Mouse (Mus musculus): ENCODE measurements at regions not wholly inside any gene's neighbourhood (a gene's known extent, or its start where the extent isn't known, plus 50 kb on each side); places are given as distances from the start of the nearest gene placed in this dataset.
A peak's percentile ranks its signal among the peaks of the same experiment; 100 is the strongest.

DNA sequence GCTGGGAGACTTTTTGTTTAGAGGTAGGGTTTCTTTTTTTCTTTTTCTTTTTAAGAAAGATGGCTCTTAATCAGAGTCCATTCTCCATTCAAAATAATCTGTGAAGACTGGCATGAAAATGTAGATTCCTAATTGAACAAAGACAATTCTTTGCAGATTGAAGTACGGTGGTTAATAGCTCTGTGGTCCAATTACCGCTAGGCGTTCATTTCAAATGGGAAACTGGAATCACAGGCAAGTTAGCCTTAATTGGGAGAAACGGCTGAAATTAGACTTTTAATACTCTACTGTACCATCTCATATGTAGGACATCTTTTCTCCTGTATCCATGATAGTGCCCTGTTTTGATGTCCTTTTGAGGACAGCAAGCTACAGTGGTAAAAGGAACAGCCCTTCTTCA lies 61.2 kb downstream of the Ascl1 start:
- DNase-seq (ENCODE audit: low spot score in 2 of 2): no peak

DNA sequence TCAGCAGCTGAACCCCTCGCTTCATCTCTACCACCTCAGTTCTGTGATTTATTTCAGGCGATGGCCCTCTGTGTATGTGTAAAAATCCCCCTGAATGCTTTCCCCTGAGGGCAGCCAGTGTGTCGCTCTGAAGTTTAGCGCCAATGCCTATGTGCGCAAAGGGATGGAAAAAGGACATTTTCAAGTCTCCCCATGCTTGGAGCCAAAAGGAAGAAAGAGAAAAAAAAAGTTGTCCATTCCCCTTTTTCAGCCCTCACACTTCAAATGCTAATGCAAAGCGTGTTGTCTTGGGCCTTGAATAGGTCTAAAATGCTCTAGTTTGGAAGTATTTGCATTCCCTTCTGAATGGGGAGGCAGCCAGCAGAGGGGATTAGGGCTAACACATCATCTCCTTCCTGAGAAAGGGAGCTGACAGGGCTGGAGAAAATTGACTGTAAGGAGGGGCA lies 73.5 kb downstream of the Ascl1 start:
- DNase-seq (ENCODE audit: low spot score in 2 of 2): peak in 1 of 2 experiments; percentile 5

DNA sequence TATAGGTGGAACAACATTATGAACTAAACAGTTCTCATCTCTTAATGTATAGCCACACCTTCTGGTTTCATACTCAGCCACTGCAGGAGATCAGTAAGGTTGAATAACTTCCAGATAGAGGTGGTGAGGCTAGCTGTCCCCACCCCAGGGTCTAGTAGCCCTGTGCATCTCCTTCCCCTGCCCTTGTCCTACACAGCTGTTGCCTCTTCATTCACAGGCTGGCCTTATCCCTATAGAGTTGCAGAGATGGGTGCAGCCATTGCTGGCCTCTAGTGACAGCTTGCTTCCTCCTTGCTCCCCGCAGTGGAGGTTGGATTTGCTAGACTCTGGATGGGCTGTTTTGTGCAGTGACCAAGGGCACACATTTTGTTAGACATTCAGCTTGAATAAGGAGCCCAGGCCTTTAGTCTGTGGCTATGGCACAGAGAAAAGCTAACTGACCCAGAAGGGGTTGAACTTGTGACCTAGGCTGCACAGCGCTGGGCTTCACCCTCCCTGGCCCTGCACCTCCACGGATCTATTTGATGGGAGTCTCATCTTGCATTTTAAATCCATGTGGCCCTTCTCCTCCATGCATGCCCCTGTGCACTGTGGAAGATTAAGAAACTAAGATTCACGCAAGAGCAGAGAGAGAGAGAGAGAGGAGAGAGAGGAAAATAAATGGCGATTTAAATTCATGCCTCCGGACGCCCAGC lies 74.1 kb downstream of the Ascl1 start:
- DNase-seq (ENCODE audit: low spot score in 2 of 2): no peak

DNA sequence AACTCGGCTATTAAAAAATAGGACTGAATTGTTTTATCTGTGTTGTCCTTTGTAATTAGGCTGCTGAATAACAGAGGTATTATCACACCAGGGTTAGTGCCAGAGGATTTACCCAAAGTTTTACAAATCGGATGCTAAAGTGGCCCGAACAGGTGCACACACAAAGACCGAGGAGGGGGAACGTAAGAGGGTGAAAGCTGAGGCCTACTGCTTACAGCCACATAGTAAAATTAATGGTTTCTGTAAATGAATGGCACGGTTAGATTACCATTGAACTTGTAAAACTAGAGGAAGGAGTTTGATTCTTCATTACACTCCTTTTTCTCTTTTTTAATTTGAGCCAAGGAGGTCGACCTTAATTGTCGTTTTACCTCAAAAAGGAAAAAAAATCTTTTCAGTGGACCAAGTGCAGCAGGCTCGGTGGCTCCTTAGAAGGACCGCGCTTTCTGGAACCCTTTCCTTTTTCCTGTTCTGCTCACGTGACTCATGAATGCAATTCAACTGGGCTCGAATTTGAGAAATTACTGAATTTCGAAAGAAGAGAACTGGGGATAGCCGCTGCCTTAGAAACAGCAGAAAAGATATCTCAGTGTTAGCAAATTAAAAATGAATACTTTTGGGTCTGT lies 99.1 kb downstream of the Ascl1 start:
- no peak for DNase-seq (ENCODE audit: low spot score in 2 of 2)

DNA sequence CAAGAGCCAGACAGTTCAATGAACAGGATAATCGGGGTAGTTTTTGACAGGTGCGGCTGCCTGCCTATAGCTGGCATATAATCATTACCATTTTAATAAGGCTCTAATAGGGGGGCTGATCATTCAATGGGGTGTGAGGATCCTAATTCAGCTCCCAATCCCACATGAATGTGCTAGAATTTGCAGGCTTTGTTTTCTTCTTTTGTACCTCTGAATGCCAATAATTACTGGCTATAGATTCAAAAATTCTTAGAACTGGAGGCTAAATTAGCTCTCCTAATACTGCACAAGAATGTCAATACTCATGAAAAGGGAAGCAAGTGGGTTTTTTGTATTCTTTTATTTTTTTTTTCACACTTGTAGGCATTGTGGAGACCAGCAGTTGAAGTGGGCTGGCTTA lies 104.3 kb downstream of the Ascl1 start:
- DNase-seq (ENCODE audit: low spot score in 2 of 2): no peak

DNA sequence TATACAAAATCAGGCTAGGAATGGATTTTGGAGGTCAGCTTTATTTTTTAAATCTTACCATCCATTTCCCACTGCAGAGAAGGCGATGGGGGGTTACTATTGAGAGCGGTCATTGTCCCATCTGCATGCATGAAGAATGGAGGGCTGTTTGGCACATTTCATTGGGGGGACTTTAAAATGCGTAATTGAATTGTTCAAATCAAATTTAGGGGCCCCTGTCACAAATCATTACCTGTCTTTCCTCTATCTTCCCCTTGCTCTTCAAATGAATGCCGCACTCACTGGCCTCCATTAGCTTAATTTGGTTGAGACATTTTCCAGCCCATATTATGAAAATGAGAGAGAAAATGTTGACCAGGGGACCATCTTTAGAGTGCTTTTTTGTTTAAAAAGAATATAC lies 108.2 kb downstream of the Ascl1 start:
- DNase-seq (ENCODE audit: low spot score in 2 of 2): no peak

DNA sequence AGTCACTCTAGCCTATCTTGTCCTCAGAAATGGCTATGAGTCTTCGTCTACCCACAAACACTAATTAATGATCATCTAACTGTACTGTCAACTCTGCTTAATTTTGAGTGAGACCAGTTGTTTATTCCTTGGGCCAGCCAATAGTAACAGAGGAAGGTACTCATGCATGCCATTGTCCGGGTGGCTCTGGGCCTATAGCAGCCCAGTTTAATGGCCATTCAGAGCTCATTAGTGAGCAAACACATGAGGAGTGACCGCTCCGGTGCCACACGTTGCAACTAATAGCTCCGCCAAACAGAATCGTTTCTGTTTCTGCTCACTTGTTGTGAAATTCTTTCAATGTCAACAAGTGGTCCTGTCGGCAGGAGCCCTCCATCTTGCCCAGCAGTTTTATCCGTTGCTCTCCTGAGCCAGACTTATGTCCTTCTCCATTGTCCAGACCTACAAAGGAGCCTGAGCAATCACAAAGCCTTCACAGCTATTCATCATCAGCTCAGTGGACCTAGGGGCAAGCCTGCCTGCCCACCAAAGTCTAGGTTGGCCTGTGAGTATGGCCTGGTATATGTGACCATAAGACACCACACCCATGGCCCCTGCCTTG lies 108.8 kb downstream of the Ascl1 start:
- no peak for DNase-seq (ENCODE audit: low spot score in 2 of 2)

DNA sequence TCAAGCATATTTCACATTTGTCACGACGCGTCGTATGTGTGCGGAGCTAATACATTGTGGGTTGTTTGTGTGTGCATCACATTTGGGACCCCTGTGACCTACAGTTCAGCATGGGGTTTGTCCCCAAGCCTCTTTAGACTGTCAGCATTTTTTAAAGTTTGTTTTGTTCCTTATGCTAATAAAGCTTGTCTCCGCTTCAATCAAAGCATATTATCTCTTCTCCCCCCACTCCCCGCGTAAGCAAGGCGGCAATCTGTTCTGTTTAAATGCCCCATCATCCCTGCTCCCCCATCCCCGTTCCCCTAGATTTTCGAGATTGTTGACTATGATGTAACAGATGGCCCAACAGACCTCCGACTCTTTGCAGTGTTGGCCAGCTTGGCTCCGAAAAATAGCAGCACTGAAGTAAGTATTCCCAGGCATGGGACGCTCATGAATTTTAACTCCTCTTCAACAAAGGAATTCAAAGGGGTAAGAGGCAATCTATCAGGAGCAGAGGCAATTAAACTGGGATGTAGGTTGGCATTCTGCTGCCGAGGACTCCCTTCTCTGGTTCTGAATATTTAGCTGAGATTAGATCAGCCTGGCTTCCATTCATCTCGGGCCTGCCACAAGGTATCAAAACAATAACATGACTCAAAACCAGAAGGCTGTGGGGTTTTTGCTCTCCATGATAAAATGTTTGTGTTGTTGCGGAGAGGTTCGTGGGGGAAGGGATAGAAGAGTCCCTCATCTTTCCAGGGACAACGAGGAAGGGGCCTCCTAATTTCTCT lies 141.9 kb downstream of the Ascl1 start:
- DNase-seq (ENCODE audit: low spot score in 2 of 2): peak; percentile 52 to 83

DNA sequence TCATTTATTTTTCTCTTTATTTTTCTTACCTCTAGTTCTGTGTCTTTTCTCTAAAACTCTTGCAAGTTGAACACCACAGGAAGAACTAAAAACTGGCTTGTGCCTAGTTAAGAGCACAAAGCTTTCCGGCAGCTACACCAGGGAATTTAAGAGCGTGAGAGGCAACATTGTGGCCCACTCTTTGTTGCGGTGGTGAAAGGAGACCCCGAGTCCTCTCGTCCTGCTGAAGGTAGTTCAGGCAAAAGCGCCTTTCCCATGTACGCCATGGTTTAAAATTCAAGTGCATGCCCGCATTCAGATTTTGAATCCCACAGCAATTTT lies 142.4 kb downstream of the Ascl1 start:
- no peak for DNase-seq (ENCODE audit: low spot score in 2 of 2)

DNA sequence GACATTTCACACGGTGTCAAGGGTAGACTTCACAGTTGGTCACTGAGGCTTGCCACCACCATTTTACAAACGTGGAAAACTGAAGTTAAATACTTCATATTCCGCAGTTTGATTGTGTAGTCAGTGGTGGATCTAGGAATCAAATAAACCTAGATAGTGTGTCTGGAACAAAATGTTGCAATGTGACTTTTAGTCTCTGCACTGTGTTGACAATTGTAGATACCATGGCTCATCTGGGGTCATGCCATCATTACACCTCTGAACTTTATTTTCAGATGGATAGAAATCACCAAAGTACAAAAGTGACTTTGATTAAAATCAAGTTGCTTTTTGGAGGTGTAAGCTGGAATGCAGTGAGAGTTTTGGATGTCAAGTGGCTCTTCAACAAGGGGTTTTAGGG lies 158.3 kb downstream of the Ascl1 start:
- DNase-seq (ENCODE audit: low spot score in 2 of 2): no peak

DNA sequence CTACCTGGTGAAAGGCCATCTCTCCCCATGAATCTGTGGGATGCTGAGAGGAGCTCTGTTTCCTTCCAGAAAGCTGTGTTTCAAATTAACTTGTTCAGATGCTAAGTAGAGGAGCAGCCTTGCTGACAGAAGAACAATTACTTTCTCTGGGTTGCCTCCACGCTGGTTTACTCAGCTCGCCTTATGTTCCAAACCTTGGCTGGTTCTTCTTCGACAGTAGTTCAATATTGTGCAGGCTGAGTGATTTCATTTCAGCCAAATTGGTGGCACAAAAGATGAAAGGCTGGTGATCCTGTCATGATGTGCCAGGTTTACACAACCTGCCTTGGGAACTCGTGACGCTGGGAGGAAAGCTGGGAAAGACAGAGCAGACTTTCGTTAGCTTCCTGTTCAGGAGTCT lies 160.1 kb downstream of the Ascl1 start:
- peak in 1 of 2 experiments; percentile 31 for DNase-seq (ENCODE audit: low spot score in 2 of 2)

DNA sequence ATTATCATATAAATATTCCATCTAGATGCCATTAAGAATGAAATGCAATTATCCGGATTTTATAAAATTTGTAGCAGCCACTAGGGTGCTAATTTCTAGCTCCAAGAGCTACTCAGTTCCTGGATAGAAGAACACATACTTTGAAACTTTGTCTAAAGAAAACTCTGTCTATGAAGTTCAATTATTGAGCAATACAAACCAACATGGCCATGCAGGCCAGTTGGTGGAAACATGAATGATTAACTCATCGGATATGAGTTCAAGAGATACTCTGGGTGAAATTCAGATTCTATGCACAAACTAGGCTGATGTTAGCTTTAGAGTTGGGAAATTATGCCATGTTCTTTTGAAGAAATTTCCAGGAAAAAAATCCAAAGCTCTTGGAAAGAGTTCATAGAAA lies 164.0 kb downstream of the Ascl1 start:
- DNase-seq (ENCODE audit: low spot score in 2 of 2): no peak

DNA sequence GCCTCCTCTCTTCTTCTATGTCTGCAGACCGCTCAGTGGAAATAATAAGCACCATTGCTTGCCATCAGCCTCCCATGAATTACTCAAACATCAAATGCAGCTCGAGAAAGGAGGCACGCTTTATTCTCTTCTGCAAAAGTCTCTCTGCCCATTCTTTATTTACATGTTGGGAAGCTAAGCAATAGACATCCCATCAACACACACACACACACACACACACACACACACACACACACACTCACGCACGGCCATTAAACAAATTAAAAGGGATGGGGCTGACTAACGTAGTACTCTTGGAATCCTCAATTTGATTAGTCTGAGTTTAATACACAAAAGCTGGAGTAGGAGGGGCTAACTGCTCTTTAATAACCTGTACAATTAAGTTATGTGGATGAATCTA lies 167.7 kb downstream of the Ascl1 start:
- DNase-seq (ENCODE audit: low spot score in 2 of 2): no peak

DNA sequence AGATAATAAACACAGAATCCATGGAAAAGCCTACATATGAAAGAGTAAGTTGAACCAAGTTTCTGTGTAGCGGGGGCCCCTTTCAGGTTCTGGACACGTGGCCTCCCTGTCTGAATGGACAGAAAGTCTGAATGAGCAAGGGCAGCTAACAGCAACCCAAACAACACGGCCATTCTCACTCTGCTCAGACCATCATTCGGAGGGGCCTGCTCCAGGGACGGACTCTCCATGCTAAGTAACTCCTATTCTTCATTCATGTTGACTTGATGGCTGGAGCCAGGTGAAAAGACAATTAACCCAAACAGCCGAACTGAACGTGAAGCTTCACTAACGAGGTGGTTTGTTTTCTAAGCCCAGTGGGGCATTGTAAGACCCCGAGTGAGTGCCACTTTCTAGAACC lies 168.3 kb downstream of the Ascl1 start:
- peak in 1 of 2 experiments; percentile 13 for DNase-seq (ENCODE audit: low spot score in 2 of 2)

DNA sequence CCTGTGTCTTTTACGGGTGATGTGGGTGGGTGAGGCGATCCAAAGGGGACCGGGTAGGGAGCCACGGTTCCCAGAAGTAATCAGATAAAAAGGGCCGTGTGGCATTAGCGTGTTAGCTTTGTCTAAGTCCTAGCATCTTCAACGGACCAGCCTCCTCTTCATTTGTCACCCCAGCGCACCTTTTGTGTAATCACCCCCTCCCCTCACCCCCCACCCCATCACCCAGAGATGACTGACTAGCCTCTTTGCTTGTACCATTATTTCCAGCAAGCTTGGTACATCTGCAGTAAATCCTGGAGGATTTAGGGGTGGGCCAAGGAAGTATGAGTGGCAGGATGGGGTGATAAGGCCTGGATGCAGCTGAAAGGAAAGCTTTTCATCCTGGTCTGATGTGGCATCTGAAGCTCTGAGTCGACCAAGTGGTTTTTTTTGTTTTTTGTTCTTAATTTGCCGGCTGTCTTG lies 183.8 kb downstream of the Ascl1 start:
- no peak for DNase-seq (ENCODE audit: low spot score in 2 of 2)

DNA sequence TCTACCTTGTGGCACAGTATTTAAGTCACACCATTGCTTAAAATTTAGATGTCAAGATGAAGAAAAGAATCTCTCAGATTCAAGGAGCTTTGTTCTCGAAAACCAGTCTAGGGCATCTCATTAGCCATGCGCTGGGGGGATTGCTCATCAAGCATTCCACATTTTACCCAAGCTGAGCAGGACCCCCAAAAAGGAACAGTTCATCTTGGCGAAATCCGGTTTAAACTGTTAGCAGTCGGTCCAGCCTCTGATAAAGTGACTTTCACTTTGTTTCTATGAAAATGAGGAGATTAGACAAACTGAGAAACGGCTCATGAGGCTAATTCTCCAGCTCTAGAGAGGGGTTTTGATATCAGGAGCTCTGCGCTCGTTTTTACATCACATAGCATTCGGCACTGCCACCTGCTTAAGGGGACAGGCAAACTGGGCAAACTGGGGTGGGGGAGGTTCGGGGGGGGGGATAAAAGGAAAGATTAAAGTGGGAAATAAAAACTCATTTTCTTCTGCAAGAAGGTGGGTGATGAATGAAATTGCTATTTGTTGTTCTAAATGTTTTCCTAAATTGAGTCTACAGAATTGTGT lies 184.6 kb downstream of the Ascl1 start:
- no peak for DNase-seq (ENCODE audit: low spot score in 2 of 2)

DNA sequence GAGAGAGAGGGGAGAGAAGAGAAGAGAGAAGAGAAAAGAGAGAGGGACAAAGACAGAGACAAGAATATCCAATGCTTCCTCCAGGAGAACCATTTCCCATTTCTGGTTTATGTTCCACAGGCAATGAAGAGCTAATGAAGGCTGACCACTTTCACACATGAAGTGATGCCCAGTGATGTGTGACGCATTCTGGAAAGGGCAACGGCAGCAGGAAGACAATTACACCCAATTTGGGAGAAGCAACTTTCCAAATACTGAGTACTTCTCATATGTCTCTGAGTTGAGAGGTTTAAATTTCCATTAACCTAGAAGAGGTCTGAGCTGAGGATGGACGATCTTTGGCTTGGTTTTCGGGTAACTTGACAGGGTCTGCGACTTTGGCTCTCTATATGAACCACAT lies 196.3 kb downstream of the Ascl1 start:
- DNase-seq (ENCODE audit: low spot score in 2 of 2): no peak

DNA sequence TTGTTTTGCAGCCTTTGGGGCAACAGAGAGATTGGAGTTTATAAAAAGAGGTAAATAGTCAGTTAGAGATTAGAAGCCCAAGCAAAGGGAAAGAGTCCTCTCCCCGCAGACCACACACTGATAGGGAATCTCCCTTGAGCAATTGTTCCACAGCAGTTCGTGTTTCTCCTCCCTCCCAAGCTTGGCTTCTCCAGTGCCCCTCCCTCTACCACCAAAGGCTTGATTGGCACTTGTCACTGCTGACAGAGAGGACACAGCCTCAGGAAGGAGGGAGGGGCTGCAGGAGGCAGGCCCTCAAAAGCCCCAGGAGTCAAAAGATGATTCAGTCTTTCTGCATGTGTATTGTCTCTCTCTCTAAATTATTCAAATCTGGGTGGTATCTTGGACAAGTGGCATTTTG lies 200.1 kb downstream of the Ascl1 start:
- no peak for DNase-seq (ENCODE audit: low spot score in 2 of 2)

DNA sequence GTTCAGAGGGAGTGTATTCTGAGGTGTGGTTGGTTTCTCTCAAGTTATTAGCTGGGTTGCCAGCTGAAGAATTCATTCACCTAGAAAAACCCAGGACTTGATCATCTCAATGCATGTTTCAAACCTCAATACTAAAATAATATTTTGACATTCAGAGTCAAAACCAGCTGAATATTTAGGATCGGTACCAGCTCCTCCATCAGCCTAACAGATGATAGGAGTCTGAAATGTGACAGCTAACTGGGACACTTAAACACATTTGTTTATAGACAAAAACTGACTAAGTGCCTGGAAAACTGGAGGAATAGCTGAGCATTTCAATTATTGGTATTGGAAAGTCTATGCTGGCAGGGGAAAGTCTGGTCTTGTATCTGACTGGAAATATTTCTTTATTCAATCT lies 206.6 kb downstream of the Ascl1 start:
- DNase-seq (ENCODE audit: low spot score in 2 of 2): peak in 1 of 2 experiments; percentile 26

DNA sequence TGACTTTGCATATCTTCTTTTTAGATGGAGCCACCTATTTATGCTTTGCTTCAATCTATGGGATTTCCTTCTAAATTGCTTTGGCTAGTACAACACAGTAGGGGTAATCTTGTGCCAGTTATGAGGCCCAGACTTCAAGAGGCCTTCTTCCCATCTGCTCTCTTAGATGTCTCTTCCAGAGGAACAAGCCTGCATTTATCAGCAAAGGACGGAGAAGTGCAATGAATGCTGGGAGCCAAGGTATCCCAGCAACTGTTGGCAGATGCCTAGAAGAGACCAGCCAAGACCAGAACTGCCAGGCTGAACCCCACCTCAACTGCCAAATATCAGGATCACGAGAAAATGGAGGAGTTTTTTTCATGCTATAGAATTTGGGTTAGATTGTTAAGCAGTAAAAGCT lies 209.2 kb downstream of the Ascl1 start:
- DNase-seq (ENCODE audit: low spot score in 2 of 2): peak in 1 of 2 experiments; percentile 58
